Mouse (Mus musculus) lung, postnatal 0 days (tissue): Measurements from ENCODE around the gene Wasf2.

Source experiments
- CTCF ChIP-seq: IDR thresholded peaks from 2 replicates; pipeline ENCODE4 v1.5.1; 2016; ENCODE audit warnings: antibody characterized with exemption, mild to moderate bottlenecking
- EP300 ChIP-seq: IDR thresholded peaks from 2 replicates; pipeline ENCODE4 v1.6.1; 2016; ENCODE audit warnings: antibody characterized with exemption, mild to moderate bottlenecking, control low read depth

GRCm38 (mm10) chr4:133243538-133243937 is 113.2 kb downstream of the Wasf2 start:
- TF ChIP-seq CTCF, result no peak
- TF ChIP-seq EP300, result peak; percentile 19; the same call in 1 of the 2 replicates
